Mouse (Mus musculus) CD8-positive naive resting alpha-beta T cell, adult 57 days (primary cell): Measurements from ENCODE around the gene Vgll4. TPM values are rescaled to one million over a fixed set of nuclear protein-coding genes. Genes with fewer than 3 reads are reported as not detected.

Source experiments
- total RNA-seq: library from RNA; stranded (reverse); gene quantifications from one replicate; pipeline ENCODE4 v1.2.4, GENCODE M21; 2023

The Vgll4 gene
- total RNA-seq = 189 TPM

DNA sequence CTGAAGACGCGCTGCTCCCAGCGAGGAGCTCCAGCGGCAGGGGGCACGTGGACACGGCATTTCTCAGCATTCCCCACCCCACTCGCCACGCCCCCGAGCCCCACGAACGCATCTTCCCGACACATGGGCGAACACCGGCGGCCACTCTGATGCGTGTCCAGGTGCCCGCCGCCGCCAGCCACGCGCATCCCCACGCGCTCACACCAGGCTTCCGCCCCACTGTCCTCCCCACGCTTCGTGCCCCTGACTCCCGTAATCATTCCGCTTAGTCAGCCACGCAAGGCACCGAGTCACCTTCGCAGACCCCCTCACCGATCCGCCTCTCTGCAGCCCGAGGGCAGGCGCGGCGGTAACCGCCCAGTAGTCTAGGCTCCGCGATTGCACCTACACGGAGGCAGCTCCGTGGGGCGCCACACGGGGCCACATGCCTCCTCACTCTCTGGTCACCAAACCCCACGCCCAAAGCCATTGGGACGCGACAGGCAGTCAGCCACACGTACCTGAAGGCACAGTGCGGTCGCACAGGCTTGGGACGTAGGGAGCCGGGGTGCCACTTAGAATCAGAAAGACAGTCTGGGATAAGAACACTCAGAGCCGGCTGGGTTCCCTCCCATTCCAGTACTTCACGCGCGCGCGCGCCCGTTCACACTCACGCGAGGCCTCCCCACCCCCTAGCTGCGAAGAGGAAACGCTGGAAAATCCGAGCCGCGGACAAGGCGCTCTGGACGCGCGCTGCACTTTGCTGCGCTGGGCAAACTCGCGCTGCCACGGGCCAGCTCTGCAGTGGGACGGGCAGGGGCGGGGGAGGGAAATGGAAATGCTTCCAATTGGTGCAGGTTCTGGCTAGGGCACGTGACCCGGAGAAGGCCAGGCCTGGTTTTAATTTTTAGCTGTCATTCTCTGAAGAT lies at the start of gene Vgll4:
Gene Vgll4 (minus strand): TSS at position 782 of the 908 bp plus-strand sequence.

Other genes with a start within 250 kb of the Vgll4 start
- 24.5 TPM for gene Tamm41, start 67.9 kb upstream of the Vgll4 start, total RNA-seq
- gene Syn2, start 164.9 kb upstream of the Vgll4 start, total RNA-seq = not detected